Mouse (Mus musculus) kidney, postnatal 10 days (tissue): Measurements from ENCODE around the gene Spred3.
"Not testable (repeated sequence)": the region's sequence is repeated elsewhere in the genome, so short reads cannot be mapped to it uniquely, and the experiment has no call there.

Experiments
- DNase-seq: peaks from one replicate; pipeline ENCODE4 v3.0.0; 2021; ENCODE audit warnings: mixed read lengths

The Spred3 gene

GRCm38 (mm10) chr7:29168791-29169230 lies 1.4 kb downstream of the Spred3 start:
- peak; percentile 44 for DNase-seq

- DNase-seq: no peak
Observed at GRCm38 (mm10) chr7:29168121-29168695, 2.0 kb downstream of the Spred3 start.

- no peak for DNase-seq
Observed at GRCm38 (mm10) chr7:29167656-29168055, 2.6 kb downstream of the Spred3 start.

- DNase-seq: peak; percentile 80
Observed at GRCm38 (mm10) chr7:29162750-29163525, 7.3 kb downstream of the Spred3 start.

GRCm38 (mm10) chr7:29162294-29162693 lies 7.9 kb downstream of the Spred3 start:
- DNase-seq: no peak

- no peak for DNase-seq
Observed at GRCm38 (mm10) chr7:29158264-29158663, 11.9 kb downstream of the Spred3 start.

- DNase-seq: peak; percentile 91
Observed at GRCm38 (mm10) chr7:29155838-29156782, 14.1 kb downstream of the Spred3 start, which contains the start of gene Fam98c. Gene Fam98c (minus strand): TSS chr7:29156234.

- peak; percentile 94 for DNase-seq
Observed at GRCm38 (mm10) chr7:29155196-29155837, 14.9 kb downstream of the Spred3 start.

GRCm38 (mm10) chr7:29154018-29154720 lies 16.0 kb downstream of the Spred3 start:
- no peak for DNase-seq

- DNase-seq: no peak
Observed at GRCm38 (mm10) chr7:29151486-29151885, 18.7 kb downstream of the Spred3 start.

GRCm38 (mm10) chr7:29148771-29149170 lies 21.4 kb downstream of the Spred3 start:
- DNase-seq: no peak

GRCm38 (mm10) chr7:29146625-29147367 lies 23.4 kb downstream of the Spred3 start:
- DNase-seq: no peak

- no peak for DNase-seq
Observed at GRCm38 (mm10) chr7:29144006-29144405, 26.2 kb downstream of the Spred3 start.

- DNase-seq: no peak
Observed at GRCm38 (mm10) chr7:29141416-29141815, 28.8 kb downstream of the Spred3 start.

GRCm38 (mm10) chr7:29139237-29139636 lies 31.0 kb downstream of the Spred3 start:
- DNase-seq: not testable (repeated sequence)

- DNase-seq: peak; percentile 39
Observed at GRCm38 (mm10) chr7:29137429-29137828, 32.8 kb downstream of the Spred3 start.

- peak; percentile 68 for DNase-seq
Observed at GRCm38 (mm10) chr7:29134693-29135386, 35.4 kb downstream of the Spred3 start, which contains the start of gene Rasgrp4. Gene Rasgrp4 (plus strand): TSS chr7:29134851.

GRCm38 (mm10) chr7:29134230-29134629 lies 36.0 kb downstream of the Spred3 start:
- DNase-seq: no peak

- DNase-seq: peak; percentile 44
Observed at GRCm38 (mm10) chr7:29128725-29129124, 41.5 kb downstream of the Spred3 start.

GRCm38 (mm10) chr7:29126173-29126915 lies 43.9 kb downstream of the Spred3 start:
- peak; percentile 73 for DNase-seq
